Mouse (Mus musculus): ENCODE measurements around the gene Kctd21.

GRCm38 (mm10) chr7:97311620-97312019 is 20.5 kb upstream of the Kctd21 start:
- TF ChIP-seq CTCF (IDR thresholded peaks at IDR 0.05; ENCODE audit: low read depth, low read length) (no peak), GATA1 (IDR thresholded peaks at IDR 0.05; ENCODE audit: borderline replicate concordance, low read length) (no peak), POLR2AphosphoS5 (IDR thresholded peaks at IDR 0.05; ENCODE audit: insufficient replicate concordance, low read depth, low read length) (no peak)

Data from G1E (cell line).